Comparison of ENCODE assay signal across 8 mouse cellular contexts in genomic region chr12:106009122-106009870, GRCm38 (mm10). TPM values are rescaled to one million over a fixed set of nuclear protein-coding genes. Genes with fewer than 3 reads are reported as not detected.
A peak's percentile ranks its signal among the peaks of the same experiment; 100 is the strongest.
DNase-seq lines count a peak whose midpoint lies in the region; ATAC-seq and TF ChIP-seq lines count a peak whose summit lies in the region.

No protein-coding gene starts in this region.

- TF ChIP-seq CTCF in left cerebral cortex, adult 2 months (IDR thresholded peaks at IDR 0.05), result no peak

- intact Hi-C loops in left cerebral cortex, adult 2 months (cut with DNase I), result loop anchor here (5.0 kb wide), 1 partner anchor 48 kb away; no protein-coding TSS in a partner anchor
- intact Hi-C loops in left cerebral cortex, postnatal 36 days (cut with DNase I), result no loop called here

- 85% methylated on average over 12 of the region's 12 CpGs for WGBS in forebrain, embryonic 11.5 days
- 81% methylated on average over 12 of the region's 12 CpGs for WGBS in intestine, embryonic 15.5 days

- H3K36me3 ChIP-seq in forebrain, embryonic 11.5 days (ENCODE audit: control insufficient read depth, insufficient read depth, low read length), result no peaks in the 10 kb centered on the region; the same call in 1 of the 2 replicates
- H3K36me3 ChIP-seq in intestine, embryonic 15.5 days, result no peaks in the 10 kb centered on the region
- H3K36me3 ChIP-seq in myocyte (ENCODE audit: control insufficient read depth, insufficient read depth), result no peaks in the 10 kb centered on the region

- H3K27me3 ChIP-seq in forebrain, embryonic 11.5 days (ENCODE audit: control insufficient read depth, insufficient read depth, low read length), result no peaks in the 10 kb centered on the region
- H3K27me3 ChIP-seq in intestine, embryonic 15.5 days (replicated peaks), result no peaks in the 10 kb centered on the region
- H3K27me3 ChIP-seq in myocyte (ENCODE audit: control insufficient read depth, insufficient read depth, insufficient read length), result no peaks in the 10 kb centered on the region

- peak; percentile 1; the same call in 1 of the 2 replicates for ATAC-seq in forebrain, embryonic 11.5 days (replicated peaks; ENCODE audit: low FRiP score)
- peak; percentile 21 for ATAC-seq in intestine, embryonic 15.5 days

- peaks cover 29% of the 10 kb centered on the region for H3K79me2 ChIP-seq in myocyte (ENCODE audit: control insufficient read depth, insufficient read depth)

- no peak for DNase-seq in left cerebral cortex, adult 2 months (ENCODE audit: extremely low spot score in 1 of 2, low spot score in 2 of 2)
- no peak for DNase-seq in left cerebral cortex, adult 11 months (ENCODE audit: low spot score)
- DNase-seq in forebrain, embryonic 11.5 days (ENCODE audit: low spot score), result no peak
- DNase-seq in left cerebral cortex, adult 8-10 months (ENCODE audit: low spot score in 2 of 2), result no peak
- DNase-seq in ovary, adult 18-20 months (ENCODE audit: low spot score), result no peak
- DNase-seq in left cerebral cortex, postnatal 36 days (ENCODE audit: low spot score in 2 of 2), result no peak

- H3K4me3 ChIP-seq in left cerebral cortex, adult 2 months, result peak overlapping the region; percentile 30; the same call in 1 of the 2 replicates
- H3K4me3 ChIP-seq in forebrain, embryonic 11.5 days (ENCODE audit: low read depth, low read length), result peak overlapping the region; percentile 93; the same call in 1 of the 2 replicates
- H3K4me3 ChIP-seq in intestine, embryonic 15.5 days (replicated peaks), result peak overlapping the region; percentile 89
- peak overlapping the region; percentile 45 for H3K4me3 ChIP-seq in myocyte

- H3ac ChIP-seq in myocyte (ENCODE audit: control insufficient read depth, insufficient read length), result no peak overlapping the region

- H3K27ac ChIP-seq in left cerebral cortex, adult 2 months, result peak overlapping the region; percentile 13; the same call in 1 of the 2 replicates
- H3K27ac ChIP-seq in forebrain, embryonic 11.5 days (ENCODE audit: low read depth, low read length), result no peak overlapping the region
- no peak overlapping the region for H3K27ac ChIP-seq in intestine, embryonic 15.5 days

- H3K9me3 ChIP-seq in forebrain, embryonic 11.5 days (ENCODE audit: control insufficient read depth, low read length), result no peaks in the 10 kb centered on the region
- H3K9me3 ChIP-seq in intestine, embryonic 15.5 days, result no peaks in the 10 kb centered on the region

- H3K9ac ChIP-seq in forebrain, embryonic 11.5 days (ENCODE audit: low read length), result peak overlapping the region; percentile 88; the same call in 1 of the 2 replicates
- no peak overlapping the region; the same call in 1 of the 2 replicates for H3K9ac ChIP-seq in intestine, embryonic 15.5 days

- H3K4me2 ChIP-seq in forebrain, embryonic 11.5 days (ENCODE audit: low read depth, low read length, severe bottlenecking), result peak overlapping the region; percentile 42; the same call in 1 of the 2 replicates
- peak overlapping the region; percentile 42 for H3K4me2 ChIP-seq in intestine, embryonic 15.5 days (replicated peaks)
- H3K4me2 ChIP-seq in myocyte (ENCODE audit: low read depth), result peak overlapping the region; percentile 84

- no peak for TF ChIP-seq POLR2A in myocyte (IDR thresholded peaks at IDR 0.05; ENCODE audit: insufficient read length, low read depth)

- H3K4me1 ChIP-seq in forebrain, embryonic 11.5 days (replicated peaks; ENCODE audit: control insufficient read depth, insufficient read depth, low read length), result 0 out of 2 replicates have a peak, but pooled peaks cover 2% of the 10 kb centered on the region
- 0 out of 2 replicates have a peak, but pooled peaks cover 2% of the 10 kb centered on the region for H3K4me1 ChIP-seq in intestine, embryonic 15.5 days (replicated peaks)

TF ChIP-seq in myocyte, 11 proteins besides CTCF, POLR2A, EP300 and RAD21:
- TF ChIP-seq MAX (IDR thresholded peaks at IDR 0.05; ENCODE audit: low read depth) (no peak), MYOG (IDR thresholded peaks at IDR 0.05; ENCODE audit: control insufficient read depth in 1 of 3, insufficient read depth in 1 of 3, insufficient read length in 2 of 3, low read depth in 2 of 3) (no peak)

RNA-seq across cellular contexts. Expression of gene Vrk1, which starts 0.7 kb away (rescaled TPM):
- total RNA-seq in left cerebral cortex, adult 2 months (2021), result 10 to 100 TPM; 12.9 to 13.0 TPM
- polyA plus RNA-seq in forebrain, embryonic 11.5 days (2014; fragmentation: Nextera tagmentation; extraction: Ambion mirVana), result 114 and 115 TPM in 2 replicates
- 67.7 and 70.6 TPM in 2 replicates for polyA plus RNA-seq in intestine, embryonic 15.5 days (2015; fragmentation: Nextera tagmentation; extraction: Ambion mirVana)
- polyA plus RNA-seq in myocyte (2012; fragmentation: generic; extraction: Trizol), result 10.3 TPM
- 10 to 100 TPM; 19.4 to 24.9 (median 20.6) TPM for total RNA-seq in left cerebral cortex, adult 8-10 months (2022)
- total RNA-seq in left cerebral cortex, postnatal 36 days (2021), result 10 to 100 TPM; 15.2 to 16.8 TPM

Comparison
In these comparisons a context has a peak if more than half of its experiments do, and no peak if none do; other contexts are left out.
1. H3K4me3 ChIP-seq: peak in every context shown above with its lines; median percentile 93 in forebrain, embryonic 11.5 days; 89 in intestine, embryonic 15.5 days; 45 in myocyte; 30 in left cerebral cortex, adult 2 months.